Mouse (Mus musculus): ENCODE measurements around the gene Ttc28. TPM values are rescaled to one million over a fixed set of nuclear protein-coding genes. Genes with fewer than 3 reads are reported as not detected.

Ttc28 gene
- polyA plus RNA-seq, 1 experiment from 2014 or later: 11.7 TPM

DNA sequence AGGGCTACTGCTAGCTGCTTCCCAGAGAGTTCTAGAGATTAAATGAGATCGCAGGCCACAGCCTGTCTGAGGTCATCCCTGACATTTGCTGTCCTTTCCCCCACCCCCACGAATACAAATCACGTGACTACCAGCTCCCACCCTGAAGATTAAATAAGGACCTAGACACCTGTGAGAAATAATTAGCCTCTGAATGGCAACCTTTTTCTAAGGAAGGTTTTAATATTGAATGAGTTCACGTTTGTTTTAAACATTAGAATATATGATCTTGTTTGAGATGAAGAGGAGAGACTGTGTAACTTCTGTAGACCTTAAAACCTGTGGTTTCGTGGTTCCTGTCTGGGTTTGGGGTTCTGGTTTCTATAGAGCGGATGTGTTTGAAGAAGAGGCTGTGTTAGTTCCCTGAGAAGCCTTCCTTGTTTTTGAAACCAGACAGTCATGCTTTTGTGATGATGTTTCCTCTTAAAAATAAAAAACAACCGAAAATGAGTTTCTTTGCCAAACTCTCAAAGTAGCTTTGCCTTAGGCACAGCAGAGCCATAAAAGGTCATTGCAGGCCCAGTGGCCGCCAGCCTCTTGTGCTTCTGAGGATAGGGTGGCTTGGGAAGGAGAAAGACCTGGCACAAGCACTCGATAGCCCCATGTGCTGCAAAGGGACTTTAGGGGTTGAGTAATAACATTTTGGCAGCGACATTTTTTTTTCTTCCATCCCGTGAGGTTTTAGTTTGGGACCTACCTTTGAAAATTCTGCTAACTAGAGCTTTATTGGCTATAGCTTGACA is 179.7 kb downstream of the Ttc28 start:
- WGBS: 68% methylated on average over 11 of the region's 11 CpGs
- Histone ChIP-seq H3K27me3 (ENCODE audit: control insufficient read depth, insufficient read depth, low read length) (no peaks in the 10 kb centered on the region), H3K36me3 (replicated peaks; ENCODE audit: control insufficient read depth, insufficient read depth, low read depth, low read length) (no peaks in the 10 kb centered on the region), H3K9ac (replicated peaks; ENCODE audit: low read length) (no peak overlapping the region), H3K4me3 (ENCODE audit: low read depth, low read length) (no peak overlapping the region), H3K4me1 (ENCODE audit: control insufficient read depth, insufficient read depth, low read length) (no peaks in the 10 kb centered on the region; the same call in 1 of the 2 replicates), H3K27ac (replicated peaks; ENCODE audit: low read depth, low read length) (no peak overlapping the region), H3K4me2 (ENCODE audit: low read depth, low read length) (no peak overlapping the region), H3K9me3 (replicated peaks; ENCODE audit: control insufficient read depth, low read length) (no peaks in the 10 kb centered on the region)
- DNase-seq (ENCODE audit: low spot score) (no peak), ATAC-seq (replicated peaks; ENCODE audit: insufficient number of reproducible peaks, low FRiP score, low TSS enrichment, low read depth) (no peak)

GRCm38 (mm10) chr5:111060246-111060745 is 180.7 kb downstream of the Ttc28 start:
- DNase-seq (ENCODE audit: low spot score) (no peak), ATAC-seq (replicated peaks; ENCODE audit: insufficient number of reproducible peaks, low FRiP score, low TSS enrichment, low read depth) (no peak)
- no peak overlapping the region for H3K4me2 ChIP-seq (ENCODE audit: low read depth, low read length)
- no peaks in the 10 kb centered on the region for H3K36me3 ChIP-seq (replicated peaks; ENCODE audit: control insufficient read depth, insufficient read depth, low read depth, low read length)
- H3K4me1 ChIP-seq (ENCODE audit: control insufficient read depth, insufficient read depth, low read length): no peaks in the 10 kb centered on the region; the same call in 1 of the 2 replicates
- no peaks in the 10 kb centered on the region for H3K9me3 ChIP-seq (replicated peaks; ENCODE audit: control insufficient read depth, low read length)
- H3K27me3 ChIP-seq (ENCODE audit: control insufficient read depth, insufficient read depth, low read length): no peaks in the 10 kb centered on the region
- 53% methylated on average over 6 of the region's 6 CpGs for WGBS
- no peak overlapping the region for H3K9ac ChIP-seq (replicated peaks; ENCODE audit: low read length)
- H3K27ac ChIP-seq (replicated peaks; ENCODE audit: low read depth, low read length): no peak overlapping the region
- no peak overlapping the region for H3K4me3 ChIP-seq (ENCODE audit: low read depth, low read length)

- no peak overlapping the region for H3K4me2 ChIP-seq (ENCODE audit: low read depth, low read length)
- H3K4me1 ChIP-seq (ENCODE audit: control insufficient read depth, insufficient read depth, low read length): no peaks in the 10 kb centered on the region; the same call in 1 of the 2 replicates
- H3K27me3 ChIP-seq (ENCODE audit: control insufficient read depth, insufficient read depth, low read length): no peaks in the 10 kb centered on the region
- no peaks in the 10 kb centered on the region for H3K9me3 ChIP-seq (replicated peaks; ENCODE audit: control insufficient read depth, low read length)
- H3K9ac ChIP-seq (replicated peaks; ENCODE audit: low read length): no peak overlapping the region
- H3K27ac ChIP-seq (replicated peaks; ENCODE audit: low read depth, low read length): no peak overlapping the region
- ATAC-seq (replicated peaks; ENCODE audit: insufficient number of reproducible peaks, low FRiP score, low TSS enrichment, low read depth): no peak
- no peak for DNase-seq (ENCODE audit: low spot score)
- no peak overlapping the region for H3K4me3 ChIP-seq (ENCODE audit: low read depth, low read length)
- WGBS: 68% methylated on average over 3 of the region's 3 CpGs
- no peaks in the 10 kb centered on the region for H3K36me3 ChIP-seq (replicated peaks; ENCODE audit: control insufficient read depth, insufficient read depth, low read depth, low read length)
Measured at GRCm38 (mm10) chr5:111063155-111063554, 183.6 kb downstream of the Ttc28 start.

DNA sequence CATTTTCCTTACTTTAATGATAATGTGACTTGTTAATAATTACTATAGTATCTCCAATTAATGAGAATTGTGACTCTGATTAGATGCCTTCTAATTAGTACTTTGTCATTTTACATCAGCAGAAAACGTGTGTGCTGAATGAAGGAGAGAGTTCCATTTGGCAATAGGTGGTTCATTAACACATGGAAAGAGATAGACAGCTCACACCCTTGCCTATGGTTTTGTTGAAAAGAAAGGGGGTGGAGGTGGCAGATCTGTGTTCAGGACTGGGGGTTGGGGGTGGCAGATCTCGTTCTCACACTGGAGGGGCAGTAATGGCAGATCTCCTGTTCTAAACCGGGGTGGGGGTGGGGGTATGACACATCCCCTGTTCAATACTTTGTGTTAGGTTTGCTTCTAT is 184.4 kb downstream of the Ttc28 start:
- DNase-seq (ENCODE audit: low spot score) (no peak), ATAC-seq (replicated peaks; ENCODE audit: insufficient number of reproducible peaks, low FRiP score, low TSS enrichment, low read depth) (no peak)
- Histone ChIP-seq H3K4me3 (ENCODE audit: low read depth, low read length) (no peak overlapping the region), H3K36me3 (replicated peaks; ENCODE audit: control insufficient read depth, insufficient read depth, low read depth, low read length) (no peaks in the 10 kb centered on the region), H3K4me2 (ENCODE audit: low read depth, low read length) (no peak overlapping the region), H3K9me3 (replicated peaks; ENCODE audit: control insufficient read depth, low read length) (no peaks in the 10 kb centered on the region), H3K4me1 (ENCODE audit: control insufficient read depth, insufficient read depth, low read length) (no peaks in the 10 kb centered on the region), H3K27ac (replicated peaks; ENCODE audit: low read depth, low read length) (no peak overlapping the region), H3K27me3 (ENCODE audit: control insufficient read depth, insufficient read depth, low read length) (no peaks in the 10 kb centered on the region), H3K9ac (replicated peaks; ENCODE audit: low read length) (no peak overlapping the region)
- 66% methylated on average over 3 of the region's 3 CpGs for WGBS

DNA sequence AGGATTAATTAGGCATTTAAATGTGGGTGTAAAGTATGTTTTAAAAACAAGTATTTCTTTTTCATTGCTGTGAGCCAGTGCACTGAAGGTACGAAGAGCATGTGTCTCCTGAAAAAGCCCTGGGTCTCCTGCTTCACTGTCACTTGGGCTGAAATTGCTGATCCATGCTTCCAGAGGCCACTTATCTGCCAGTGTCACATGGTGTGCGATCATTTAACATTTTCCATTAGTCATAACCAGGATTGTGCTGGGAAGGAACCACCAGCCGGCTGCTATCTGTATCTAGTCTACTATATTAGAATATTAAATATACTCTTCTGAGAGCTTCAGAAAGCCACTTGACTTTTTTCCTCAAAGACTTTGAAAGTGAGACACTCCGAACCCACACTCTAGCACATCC is 186.2 kb downstream of the Ttc28 start:
- WGBS: 86% methylated on average over 4 of the region's 4 CpGs

GRCm38 (mm10) chr5:111069503-111069902 is 189.9 kb downstream of the Ttc28 start:
- H3K27ac ChIP-seq (replicated peaks; ENCODE audit: low read depth, low read length): no peak overlapping the region

More for the DNA sequence above, 186.2 kb downstream of the Ttc28 start:
- DNase-seq (ENCODE audit: low spot score) (no peak), ATAC-seq (replicated peaks; ENCODE audit: insufficient number of reproducible peaks, low FRiP score, low TSS enrichment, low read depth) (no peak)
- no peaks in the 10 kb centered on the region for H3K9me3 ChIP-seq (replicated peaks; ENCODE audit: control insufficient read depth, low read length)
- H3K4me2 ChIP-seq (ENCODE audit: low read depth, low read length): no peak overlapping the region
- no peaks in the 10 kb centered on the region for H3K4me1 ChIP-seq (ENCODE audit: control insufficient read depth, insufficient read depth, low read length)
- H3K9ac ChIP-seq (replicated peaks; ENCODE audit: low read length): no peak overlapping the region
- H3K27ac ChIP-seq (replicated peaks; ENCODE audit: low read depth, low read length): no peak overlapping the region
- H3K4me3 ChIP-seq (ENCODE audit: low read depth, low read length): no peak overlapping the region
- H3K36me3 ChIP-seq (replicated peaks; ENCODE audit: control insufficient read depth, insufficient read depth, low read depth, low read length): no peaks in the 10 kb centered on the region
- no peaks in the 10 kb centered on the region for H3K27me3 ChIP-seq (ENCODE audit: control insufficient read depth, insufficient read depth, low read length)

DNA sequence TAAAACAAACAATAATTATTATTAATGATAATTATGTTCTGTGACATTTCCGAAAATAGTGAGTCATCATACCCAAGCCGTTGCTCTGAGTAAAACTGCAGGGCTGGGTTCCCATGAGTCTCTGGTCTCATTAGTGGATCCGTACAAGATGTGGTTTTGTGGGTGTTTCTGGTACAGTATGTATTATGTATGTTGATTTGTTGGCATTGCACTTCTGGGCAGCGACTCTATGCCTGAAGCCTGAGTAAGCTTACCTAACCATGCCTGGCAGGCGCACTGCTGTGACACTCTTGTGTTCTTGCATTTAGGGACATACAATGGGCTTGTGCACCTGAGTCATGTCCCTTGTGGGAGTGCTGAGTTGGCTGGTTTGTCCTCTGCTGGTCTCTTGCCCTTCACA is 190.3 kb downstream of the Ttc28 start:
- no peak overlapping the region for H3K9ac ChIP-seq (replicated peaks; ENCODE audit: low read length)
- ATAC-seq (replicated peaks; ENCODE audit: insufficient number of reproducible peaks, low FRiP score, low TSS enrichment, low read depth): no peak
- no peaks in the 10 kb centered on the region for H3K36me3 ChIP-seq (replicated peaks; ENCODE audit: control insufficient read depth, insufficient read depth, low read depth, low read length)
- H3K4me2 ChIP-seq (ENCODE audit: low read depth, low read length): no peak overlapping the region
- H3K27ac ChIP-seq (replicated peaks; ENCODE audit: low read depth, low read length): no peak overlapping the region
- H3K4me3 ChIP-seq (ENCODE audit: low read depth, low read length): no peak overlapping the region
- no peaks in the 10 kb centered on the region; the same call in 1 of the 2 replicates for H3K9me3 ChIP-seq (replicated peaks; ENCODE audit: control insufficient read depth, low read length)
- DNase-seq (ENCODE audit: low spot score): no peak
- WGBS: 86% methylated on average over 5 of the region's 5 CpGs
- H3K27me3 ChIP-seq (ENCODE audit: control insufficient read depth, insufficient read depth, low read length): no peaks in the 10 kb centered on the region
- H3K4me1 ChIP-seq (ENCODE audit: control insufficient read depth, insufficient read depth, low read length): peaks cover 4% of the 10 kb centered on the region

More at GRCm38 (mm10) chr5:111069503-111069902, 189.9 kb downstream of the Ttc28 start:
- no peak for DNase-seq (ENCODE audit: low spot score)
- Histone ChIP-seq H3K36me3 (replicated peaks; ENCODE audit: control insufficient read depth, insufficient read depth, low read depth, low read length) (no peaks in the 10 kb centered on the region), H3K4me1 (ENCODE audit: control insufficient read depth, insufficient read depth, low read length) (peaks cover 4% of the 10 kb centered on the region), H3K4me3 (ENCODE audit: low read depth, low read length) (no peak overlapping the region), H3K9me3 (replicated peaks; ENCODE audit: control insufficient read depth, low read length) (no peaks in the 10 kb centered on the region; the same call in 1 of the 2 replicates), H3K9ac (replicated peaks; ENCODE audit: low read length) (no peak overlapping the region), H3K27me3 (ENCODE audit: control insufficient read depth, insufficient read depth, low read length) (no peaks in the 10 kb centered on the region), H3K4me2 (ENCODE audit: low read depth, low read length) (no peak overlapping the region)
- ATAC-seq (replicated peaks; ENCODE audit: insufficient number of reproducible peaks, low FRiP score, low TSS enrichment, low read depth): no peak
- WGBS: 91% methylated on average over 5 of the region's 5 CpGs

DNA sequence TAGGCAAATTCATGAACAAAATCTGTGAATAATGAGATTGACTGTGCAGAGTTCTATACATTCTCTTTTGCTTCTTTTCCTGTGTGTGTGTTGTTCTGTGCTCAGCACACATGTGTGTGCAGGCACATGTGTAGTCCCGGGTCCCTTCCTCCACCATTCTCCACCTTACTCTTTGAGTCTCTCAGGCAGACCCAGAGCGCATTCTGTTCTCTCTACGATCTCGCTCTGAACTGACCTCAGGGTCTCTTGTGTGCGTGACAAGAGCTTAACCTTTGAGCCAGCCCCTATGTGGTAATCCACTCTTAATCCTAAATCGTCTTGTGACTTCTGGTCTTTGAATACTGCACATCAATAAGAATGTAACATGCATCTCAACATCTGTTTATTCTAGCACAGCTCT is 190.8 kb downstream of the Ttc28 start:
- DNase-seq (ENCODE audit: low spot score) (no peak), ATAC-seq (replicated peaks; ENCODE audit: insufficient number of reproducible peaks, low FRiP score, low TSS enrichment, low read depth) (no peak)
- Histone ChIP-seq H3K27ac (replicated peaks; ENCODE audit: low read depth, low read length) (no peak overlapping the region), H3K36me3 (replicated peaks; ENCODE audit: control insufficient read depth, insufficient read depth, low read depth, low read length) (no peaks in the 10 kb centered on the region), H3K27me3 (ENCODE audit: control insufficient read depth, insufficient read depth, low read length) (no peaks in the 10 kb centered on the region), H3K4me3 (ENCODE audit: low read depth, low read length) (no peak overlapping the region), H3K9me3 (replicated peaks; ENCODE audit: control insufficient read depth, low read length) (no peaks in the 10 kb centered on the region; the same call in 1 of the 2 replicates), H3K4me2 (ENCODE audit: low read depth, low read length) (no peak overlapping the region), H3K4me1 (ENCODE audit: control insufficient read depth, insufficient read depth, low read length) (peaks cover 4% of the 10 kb centered on the region), H3K9ac (replicated peaks; ENCODE audit: low read length) (no peak overlapping the region)
- WGBS: 72% methylated on average over 6 of the region's 6 CpGs

Data from embryonic facial prominence, embryonic 11.5 days (tissue).